Mouse (Mus musculus): ENCODE measurements at regions not wholly inside any gene's neighbourhood (a gene's known extent, or its start where the extent isn't known, plus 50 kb on each side); places are given as distances from the start of the nearest gene placed in this dataset.

GRCm38 (mm10) chr14:111485631-111486030 is 189.3 kb upstream of the Slitrk5 start:
- no peaks in the 10 kb centered on the region for H3K36me3 ChIP-seq (ENCODE audit: control insufficient read depth in 1 of 2, insufficient read depth in 2 of 2, low read length in 2 of 2)
- no peak for DNase-seq (ENCODE audit: low read depth, low spot score)
- H3K4me3 ChIP-seq (ENCODE audit: control insufficient read depth in 1 of 2, insufficient read depth in 1 of 2, low read depth in 2 of 2, low read length in 2 of 2) = peak overlapping the region in 1 of 2 experiments; percentile 49; a peak in 2 of 4 replicates
- TF ChIP-seq CHD1 (IDR thresholded peaks at IDR 0.05; ENCODE audit: low read depth, low read length) (no peak), CHD2 (IDR thresholded peaks at IDR 0.05; ENCODE audit: low read length) (no peak), TBP (IDR thresholded peaks at IDR 0.05; ENCODE audit: low read depth, low read length) (no peak)
- H3K9me3 ChIP-seq (replicated peaks; ENCODE audit: insufficient read depth, low read length) = no peaks in the 10 kb centered on the region
- no peaks in the 10 kb centered on the region for H3K4me1 ChIP-seq (ENCODE audit: control insufficient read depth in 1 of 2, insufficient read depth in 2 of 2, low read length in 2 of 2)
- H3K79me2 ChIP-seq (ENCODE audit: control insufficient read depth, insufficient read depth, low read length, poor library complexity) = no peaks in the 10 kb centered on the region
- H3K27me3 ChIP-seq (ENCODE audit: control insufficient read depth in 1 of 2, insufficient read depth in 2 of 2, low read length in 2 of 2) = no peaks in the 10 kb centered on the region
- H3K9ac ChIP-seq (ENCODE audit: control insufficient read depth, low read depth, low read length, poor library complexity, severe bottlenecking) = no peak overlapping the region
- H3K27ac ChIP-seq (ENCODE audit: control insufficient read depth, low read depth, low read length) = no peak overlapping the region

- Histone ChIP-seq H3K9me3 (replicated peaks; ENCODE audit: insufficient read depth, low read length) (no peaks in the 10 kb centered on the region), H3K79me2 (ENCODE audit: control insufficient read depth, insufficient read depth, low read length, poor library complexity) (no peaks in the 10 kb centered on the region), H3K27ac (ENCODE audit: control insufficient read depth, low read depth, low read length) (no peak overlapping the region), H3K9ac (ENCODE audit: control insufficient read depth, low read depth, low read length, poor library complexity, severe bottlenecking) (no peak overlapping the region), H3K4me3 (ENCODE audit: control insufficient read depth in 1 of 2, insufficient read depth in 1 of 2, low read depth in 2 of 2, low read length in 2 of 2) (no peak overlapping the region), H3K4me1 (ENCODE audit: control insufficient read depth in 1 of 2, insufficient read depth in 2 of 2, low read length in 2 of 2) (no peaks in the 10 kb centered on the region), H3K27me3 (ENCODE audit: control insufficient read depth in 1 of 2, insufficient read depth in 2 of 2, low read length in 2 of 2) (no peaks in the 10 kb centered on the region), H3K36me3 (ENCODE audit: control insufficient read depth in 1 of 2, insufficient read depth in 2 of 2, low read length in 2 of 2) (no peaks in the 10 kb centered on the region)
- DNase-seq (ENCODE audit: low read depth, low spot score) = peak; percentile 32
- TF ChIP-seq USF2 (IDR thresholded peaks at IDR 0.05; ENCODE audit: borderline replicate concordance in 1 of 2, insufficient read depth in 1 of 2, low read depth in 1 of 2, low read length in 2 of 2) (no peak), SIN3A (IDR thresholded peaks at IDR 0.05; ENCODE audit: low read length) (no peak), USF1 (IDR thresholded peaks at IDR 0.05; ENCODE audit: low read depth, low read length) (no peak), HCFC1 (IDR thresholded peaks at IDR 0.05; ENCODE audit: low read depth, low read length) (no peak), CTCF (IDR thresholded peaks at IDR 0.05 in 2 of 3, conservative IDR thresholded peaks at IDR 0.05 in 1 of 3; ENCODE audit: control insufficient read depth in 1 of 3, insufficient read depth in 1 of 3, low read depth in 2 of 3, low read length in 3 of 3, poor library complexity in 1 of 3, severe bottlenecking in 1 of 3) (no peak), TAL1 (IDR thresholded peaks at IDR 0.05; ENCODE audit: low read length) (no peak), ZMIZ1 (IDR thresholded peaks at IDR 0.05; ENCODE audit: low read depth, low read length) (no peak), GATA1 (IDR thresholded peaks at IDR 0.05; ENCODE audit: low read depth, low read length) (no peak)
Measured at GRCm38 (mm10) chr14:111486912-111487311, 188.0 kb upstream of the Slitrk5 start.

Data from MEL (cell line).